16 mouse cellular contexts compared by ENCODE assay signal in genomic region chr15:99970606-99971005, GRCm38 (mm10). TPM values are rescaled to one million over a fixed set of nuclear protein-coding genes. Genes with fewer than 3 reads are reported as not detected.
DNase-seq lines count a peak whose midpoint lies in the region; ATAC-seq lines count a peak whose summit lies in the region.
"Had no signal": no experiment of that assay in that cellular context is flagged by ENCODE, and none has a peak within 500 bp of the region (broad histone marks: within the 10 kb centered on the region; RNA-seq: fewer than 3 reads in every experiment).

No protein-coding gene starts in this region.

- no peaks in the 10 kb centered on the region for H3K9me3 ChIP-seq in embryonic facial prominence, embryonic 13.5 days
- no peaks in the 10 kb centered on the region for H3K9me3 ChIP-seq in embryonic facial prominence, embryonic 10.5 days
- no peaks in the 10 kb centered on the region for H3K9me3 ChIP-seq in kidney, embryonic 14.5 days (ENCODE audit: control insufficient read depth, low read length)
- H3K9me3 ChIP-seq in liver, embryonic 16.5 days (replicated peaks; ENCODE audit: control insufficient read depth, low read length): no peaks in the 10 kb centered on the region
- H3K9me3 ChIP-seq: midbrain, embryonic 12.5 days had no signal

- no peaks in the 10 kb centered on the region for H3K36me3 ChIP-seq in embryonic facial prominence, embryonic 13.5 days
- H3K36me3 ChIP-seq in embryonic facial prominence, embryonic 10.5 days (replicated peaks): no peaks in the 10 kb centered on the region
- H3K36me3 ChIP-seq in kidney, embryonic 14.5 days (ENCODE audit: control insufficient read depth, insufficient read depth, low read length): no peaks in the 10 kb centered on the region
- no peaks in the 10 kb centered on the region for H3K36me3 ChIP-seq in liver, embryonic 16.5 days (ENCODE audit: control insufficient read depth, insufficient read depth)
- H3K36me3 ChIP-seq: midbrain, embryonic 12.5 days had no signal

- H3K4me1 ChIP-seq in embryonic facial prominence, embryonic 13.5 days: peaks cover 3% of the 10 kb centered on the region
- H3K4me1 ChIP-seq in embryonic facial prominence, embryonic 10.5 days: peaks cover 11% of the 10 kb centered on the region
- peaks cover 9% of the 10 kb centered on the region for H3K4me1 ChIP-seq in kidney, embryonic 14.5 days (ENCODE audit: control insufficient read depth, insufficient read depth, low read length)
- H3K4me1 ChIP-seq in liver, embryonic 16.5 days (ENCODE audit: control insufficient read depth, low read depth, low read length): peaks cover 13% of the 10 kb centered on the region

- no peaks in the 10 kb centered on the region for H3K27me3 ChIP-seq in embryonic facial prominence, embryonic 13.5 days
- H3K27me3 ChIP-seq in embryonic facial prominence, embryonic 10.5 days (replicated peaks; ENCODE audit: low read depth, poor library complexity, severe bottlenecking): no peaks in the 10 kb centered on the region
- H3K27me3 ChIP-seq in kidney, embryonic 14.5 days (ENCODE audit: control insufficient read depth, insufficient read depth, low read length): no peaks in the 10 kb centered on the region
- no peaks in the 10 kb centered on the region for H3K27me3 ChIP-seq in liver, embryonic 16.5 days (ENCODE audit: control insufficient read depth, insufficient read depth, low read depth, low read length)
- H3K27me3 ChIP-seq: midbrain, embryonic 12.5 days had no signal

- no peak overlapping the region for H3K4me3 ChIP-seq in embryonic facial prominence, embryonic 13.5 days
- no peak overlapping the region for H3K4me3 ChIP-seq in embryonic facial prominence, embryonic 10.5 days
- H3K4me3 ChIP-seq in kidney, embryonic 14.5 days (ENCODE audit: low read length): no peak overlapping the region
- H3K4me3 ChIP-seq in liver, embryonic 16.5 days (ENCODE audit: low read depth, low read length): no peak overlapping the region
- H3K4me3 ChIP-seq: midbrain, embryonic 12.5 days had no signal

- H3K27ac ChIP-seq in embryonic facial prominence, embryonic 13.5 days: peak overlapping the region; percentile 28; the same call in 1 of the 2 replicates
- H3K27ac ChIP-seq in embryonic facial prominence, embryonic 10.5 days (replicated peaks): no peak overlapping the region
- H3K27ac ChIP-seq in kidney, embryonic 14.5 days (ENCODE audit: low read depth, low read length): no peak overlapping the region
- H3K27ac ChIP-seq in liver, embryonic 16.5 days (ENCODE audit: low read length): peak overlapping the region; percentile 57; the same call in 1 of the 2 replicates
- H3K27ac ChIP-seq: liver, embryonic 14.5 days; midbrain, embryonic 12.5 days; stomach, postnatal 0 days had no signal

- no peak for ATAC-seq in embryonic facial prominence, embryonic 13.5 days (ENCODE audit: insufficient number of reproducible peaks, insufficient read depth, low FRiP score, low TSS enrichment, low read depth)
- ATAC-seq in kidney, embryonic 14.5 days (ENCODE audit: low FRiP score, low TSS enrichment): no peak
- ATAC-seq in liver, embryonic 16.5 days (ENCODE audit: low read depth): no peak
- ATAC-seq: forebrain, embryonic 14.5 days; hindbrain, embryonic 16.5 days had no signal

- no peak overlapping the region for H3K9ac ChIP-seq in embryonic facial prominence, embryonic 13.5 days
- no peak overlapping the region for H3K9ac ChIP-seq in kidney, embryonic 14.5 days (ENCODE audit: low read depth, low read length)
- no peak overlapping the region for H3K9ac ChIP-seq in liver, embryonic 16.5 days (ENCODE audit: low read depth, low read length)
- H3K9ac ChIP-seq: liver, embryonic 14.5 days; midbrain, embryonic 12.5 days had no signal

- DNase-seq in embryonic facial prominence, embryonic 10.5 days (ENCODE audit: low spot score): no peak
- peak; percentile 46 for DNase-seq in kidney, adult 9 months
- peak; percentile 27 for DNase-seq in 416B (ENCODE audit: low read depth)
- DNase-seq in thymus, postnatal 36 days: no peak
- DNase-seq in c-Kit-positive CD71-positive TER-119-positive erythroid progenitor cells, embryonic 14.5 days (ENCODE audit: low spot score): no peak
- DNase-seq: cerebellum, adult 9-11 months had no signal

- no peak overlapping the region for H3K4me2 ChIP-seq in embryonic facial prominence, embryonic 13.5 days
- H3K4me2 ChIP-seq in kidney, embryonic 14.5 days (replicated peaks; ENCODE audit: low read depth, low read length): no peak overlapping the region
- no peak overlapping the region for H3K4me2 ChIP-seq in liver, embryonic 16.5 days (ENCODE audit: low read depth, low read length)
- H3K4me2 ChIP-seq: midbrain, embryonic 12.5 days had no signal

- WGBS in embryonic facial prominence, embryonic 13.5 days: 96% methylated on average over 1 of the region's 1 CpGs
- 96% methylated on average over 1 of the region's 1 CpGs for WGBS in embryonic facial prominence, embryonic 10.5 days
- WGBS in kidney, embryonic 14.5 days: 84% methylated on average over 1 of the region's 1 CpGs
- WGBS in liver, embryonic 16.5 days (ENCODE audit: insufficient replicate concordance): 58% methylated on average over 1 of the region's 1 CpGs

RNA-seq across cellular contexts. Expression of gene Larp4, which starts 0.7 kb away (rescaled TPM):
- 29.4 and 31.6 TPM in 2 replicates for polyA plus RNA-seq in embryonic facial prominence, embryonic 13.5 days (2015; fragmentation: Nextera tagmentation; extraction: Ambion mirVana)
- polyA plus RNA-seq in embryonic facial prominence, embryonic 10.5 days (2016; fragmentation: Nextera tagmentation; extraction: Ambion mirVana): 38.0 and 40.7 TPM in 2 replicates
- 33.3 and 49.3 TPM in 2 replicates for polyA plus RNA-seq in kidney, embryonic 14.5 days (2014; fragmentation: Nextera tagmentation; extraction: Ambion mirVana)
- polyA plus RNA-seq in liver, embryonic 16.5 days (2015; fragmentation: Nextera tagmentation; extraction: Ambion mirVana): 16.6 and 17.1 TPM in 2 replicates

RNA-seq across cellular contexts. Expression of gene Fam186a, which starts 3.7 kb away (rescaled TPM):
- polyA plus RNA-seq in embryonic facial prominence, embryonic 13.5 days (2015; fragmentation: Nextera tagmentation; extraction: Ambion mirVana): 0.13 TPM in 1 of 2 replicates, not detected in the other
- not detected in 2 replicates for polyA plus RNA-seq in embryonic facial prominence, embryonic 10.5 days (2016; fragmentation: Nextera tagmentation; extraction: Ambion mirVana)
- polyA plus RNA-seq in kidney, embryonic 14.5 days (2014; fragmentation: Nextera tagmentation; extraction: Ambion mirVana): not detected in 2 replicates
- not detected in 2 replicates for polyA plus RNA-seq in liver, embryonic 16.5 days (2015; fragmentation: Nextera tagmentation; extraction: Ambion mirVana)
- polyA plus RNA-seq: embryonic facial prominence, embryonic 14.5 days; forebrain, embryonic 14.5 days; hindbrain, embryonic 16.5 days; liver, embryonic 14.5 days; small intestine, adult 2 months; stomach, postnatal 0 days had no signal

Comparison
In these comparisons a context has a peak if more than half of its experiments do, and no peak if none do; other contexts are left out.
1. H3K27ac ChIP-seq: peak in embryonic facial prominence, embryonic 13.5 days (single experiment) and liver, embryonic 16.5 days (single experiment); none in embryonic facial prominence, embryonic 10.5 days (single experiment) and kidney, embryonic 14.5 days (single experiment).
2. DNase-seq: peak in kidney, adult 9 months (single experiment) and 416B (single experiment); none in embryonic facial prominence, embryonic 10.5 days (single experiment), thymus, postnatal 36 days (0 of 2) and c-Kit-positive CD71-positive TER-119-positive erythroid progenitor cells, embryonic 14.5 days (single experiment).